14 mouse cellular contexts compared by ENCODE assay signal in genomic region chr7:81735300-81736048, GRCm38 (mm10).
"Had no signal": no experiment of that assay in that cellular context is flagged by ENCODE, and none has a peak within 500 bp of the region (broad histone marks: within the 10 kb centered on the region; RNA-seq: fewer than 3 reads in every experiment).

No protein-coding gene starts in this region.

- H3K4me2 ChIP-seq: kidney, embryonic 15.5 days; limb, embryonic 13.5 days; midbrain, embryonic 12.5 days; neural tube, embryonic 13.5 days; stomach, embryonic 15.5 days had no signal

- ATAC-seq: inflammation-experienced regulatory T-cells, adult 6 months; midbrain, embryonic 16.5 days had no signal

- H3K9me3 ChIP-seq: kidney, embryonic 15.5 days; limb, embryonic 13.5 days; midbrain, embryonic 12.5 days; neural tube, embryonic 13.5 days; stomach, embryonic 15.5 days had no signal

- H3K36me3 ChIP-seq: kidney, embryonic 15.5 days; limb, embryonic 13.5 days; midbrain, embryonic 12.5 days; neural tube, embryonic 13.5 days; stomach, embryonic 15.5 days had no signal

- H3K27me3 ChIP-seq: kidney, embryonic 15.5 days; limb, embryonic 13.5 days; midbrain, embryonic 12.5 days; neural tube, embryonic 13.5 days; stomach, embryonic 15.5 days had no signal

- H3K9ac ChIP-seq: kidney, embryonic 15.5 days; limb, embryonic 13.5 days; liver, embryonic 14.5 days; midbrain, embryonic 12.5 days; neural tube, embryonic 13.5 days; stomach, embryonic 15.5 days had no signal

- H3K27ac ChIP-seq: kidney, embryonic 15.5 days; limb, embryonic 13.5 days; liver, embryonic 14.5 days; midbrain, embryonic 12.5 days; neural tube, embryonic 13.5 days; stomach, embryonic 15.5 days had no signal

- DNase-seq: kidney, adult 18-20 months; kidney, postnatal 25 days; lung, adult 18-20 months; lung, postnatal 14 days; right cerebral cortex, postnatal 14 days; thymus, postnatal 14 days had no signal

- H3K4me3 ChIP-seq: kidney, embryonic 15.5 days; limb, embryonic 13.5 days; midbrain, embryonic 12.5 days; neural tube, embryonic 13.5 days; stomach, embryonic 15.5 days had no signal

- H3K4me1 ChIP-seq: kidney, embryonic 15.5 days; midbrain, embryonic 12.5 days; neural tube, embryonic 13.5 days; stomach, embryonic 15.5 days had no signal
